Mouse (Mus musculus) bone marrow macrophage, adult 2 months (primary cell): ENCODE measurements around the gene Plppr1.

Experiments used
- CTCF ChIP-seq: IDR thresholded peaks from 2 replicates; pipeline ENCODE4 v1.5.1; 2012; ENCODE audit warnings: low read depth, mild to moderate bottlenecking, low read length, moderate library complexity
- POLR2A ChIP-seq: IDR thresholded peaks from 2 replicates; pipeline ENCODE4 v1.6.1; 2012; ENCODE audit warnings: mild to moderate bottlenecking, low read depth, low read length, borderline replicate concordance

DNA sequence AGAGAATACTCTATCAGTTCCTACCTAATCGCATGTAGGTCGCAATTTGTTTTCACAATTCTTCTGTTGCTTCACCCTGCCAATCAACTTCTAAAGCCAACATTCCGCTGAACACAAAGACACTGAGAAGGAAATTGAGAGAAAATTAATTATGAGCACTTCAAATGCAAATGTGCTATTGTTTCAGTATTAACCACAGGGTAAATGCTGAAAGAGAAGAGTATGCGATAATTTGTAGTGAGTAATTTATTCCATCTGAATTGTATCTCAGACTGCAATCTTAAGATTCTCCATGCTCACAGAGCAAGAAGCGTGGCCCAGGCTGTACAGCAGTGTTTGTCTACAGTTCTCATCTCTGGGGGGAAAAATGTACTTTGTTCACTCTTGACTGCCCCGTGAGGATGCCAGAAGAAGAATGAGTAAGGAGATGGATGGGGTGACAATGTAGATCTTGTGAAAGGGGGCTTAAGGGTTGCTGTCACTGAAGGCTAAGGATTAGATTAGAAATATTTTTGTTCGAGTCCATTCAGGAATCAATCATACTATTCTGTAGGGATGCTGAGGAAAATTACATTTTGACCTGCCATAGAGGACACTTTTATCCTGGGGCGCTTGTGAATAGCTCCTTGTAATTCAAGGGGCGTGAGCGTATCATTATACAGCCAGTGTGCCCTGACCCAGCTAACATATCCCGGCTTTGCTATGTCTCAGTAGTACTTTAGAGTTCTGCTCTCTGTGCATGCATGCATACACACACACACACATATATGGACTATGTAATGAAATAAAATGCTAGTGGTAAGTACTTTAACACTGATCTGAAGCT is 173.3 kb downstream of the Plppr1 start:
- no peak for TF ChIP-seq CTCF
- TF ChIP-seq POLR2A = no peak
